Mouse (Mus musculus): Measurements from ENCODE around the gene Prss33. TPM values are rescaled to one million over a fixed set of nuclear protein-coding genes. Genes with fewer than 3 reads are reported as not detected.

Prss33 gene
- polyA plus RNA-seq, 1 experiment from 2014 or later = not detected

DNA sequence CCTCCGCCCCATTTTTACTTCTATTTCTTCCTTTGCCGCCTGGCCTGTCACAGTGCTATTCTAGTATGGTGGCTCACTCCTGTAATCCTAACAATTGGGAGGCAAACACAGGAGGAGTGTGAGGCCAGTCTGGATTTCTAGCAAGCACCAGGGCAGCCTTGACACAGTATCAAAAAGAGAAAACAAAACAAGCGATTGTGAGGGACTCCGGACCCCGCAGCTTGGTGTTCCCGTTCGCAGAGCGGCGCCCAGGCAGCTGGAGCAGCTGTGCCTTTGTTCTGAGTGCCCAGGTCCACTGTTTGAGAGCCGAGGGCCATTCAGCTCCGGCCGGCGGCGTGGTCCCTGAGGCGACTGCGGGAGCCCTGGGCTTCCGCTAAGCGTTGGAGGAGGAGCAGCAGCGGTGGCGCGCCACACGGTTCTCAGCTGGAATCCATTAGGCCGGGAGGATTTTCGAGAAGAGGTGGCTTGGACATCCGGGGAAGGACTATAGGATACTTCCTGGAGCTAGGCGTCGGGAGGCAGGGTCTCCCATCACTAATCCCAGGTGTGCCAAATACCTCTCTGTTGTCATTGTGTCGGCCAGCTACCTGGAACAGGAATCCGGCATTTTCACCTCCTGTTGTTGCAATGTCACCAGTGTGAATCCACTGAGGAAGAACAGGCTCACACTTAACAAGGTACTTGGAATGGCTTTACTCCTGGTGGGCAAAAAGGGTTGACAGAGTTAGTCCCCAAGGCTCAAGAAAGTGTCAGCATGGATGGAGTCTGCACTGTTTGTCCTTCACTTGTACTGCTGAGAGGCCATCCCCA is 45.4 kb downstream of the Prss33 start, which contains the start of gene Srrm2:
Srrm2 (plus strand) TSS at position 264 of the 810 bp plus-strand sequence.
- WGBS = 2% methylated on average over 29 of the region's 29 CpGs

DNA sequence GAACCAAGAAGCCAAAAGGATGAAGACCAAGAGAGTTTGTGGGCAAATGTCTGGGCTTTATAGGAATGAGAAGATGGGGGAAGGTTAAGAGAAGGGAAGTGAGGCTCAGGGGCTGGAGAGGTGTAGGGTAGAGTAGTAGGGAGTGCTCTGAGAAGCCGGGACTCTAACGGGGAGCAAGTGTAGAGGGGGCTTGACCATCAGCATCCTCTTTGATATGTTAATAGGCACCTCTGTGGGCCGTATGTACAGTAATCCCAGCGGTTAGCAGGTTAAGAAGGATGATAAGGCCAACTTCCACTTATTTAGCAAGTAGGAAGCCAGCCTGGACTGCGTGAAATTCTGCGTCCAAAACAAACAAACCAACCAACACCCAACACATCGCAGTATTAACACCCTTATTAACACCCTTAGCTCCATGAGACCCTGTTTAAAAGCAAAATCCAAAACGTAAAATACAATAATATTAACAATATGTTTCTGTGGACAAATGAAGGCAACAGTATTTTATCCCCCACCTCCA is 46.0 kb downstream of the Prss33 start:
- H3K4me2 ChIP-seq (replicated peaks; ENCODE audit: low read depth, low read length) = peak overlapping the region; percentile 77
- 0 out of 2 replicates have a peak, but pooled peaks cover 2% of the 10 kb centered on the region for H3K36me3 ChIP-seq (ENCODE audit: insufficient read depth, low read length)
- WGBS = 15% methylated on average over 8 of the region's 8 CpGs
- ATAC-seq (ENCODE audit: low FRiP score, low TSS enrichment) = no peak
- H3K9ac ChIP-seq (replicated peaks; ENCODE audit: low read length) = peak overlapping the region; percentile 91
- H3K4me3 ChIP-seq (ENCODE audit: low read length) = peak overlapping the region; percentile 58
- peaks cover 21% of the 10 kb centered on the region for H3K4me1 ChIP-seq (ENCODE audit: insufficient read depth, low read length)
- H3K9me3 ChIP-seq (ENCODE audit: low read length) = no peaks in the 10 kb centered on the region
- peak overlapping the region; percentile 87 for H3K27ac ChIP-seq (ENCODE audit: low read length)
- H3K27me3 ChIP-seq (ENCODE audit: insufficient read depth, low read length) = no peaks in the 10 kb centered on the region

More for the DNA sequence above, 45.4 kb downstream of the Prss33 start, which contains the start of gene Srrm2:
- peak; percentile 64 for ATAC-seq (ENCODE audit: low FRiP score, low TSS enrichment)
- H3K27me3 ChIP-seq (ENCODE audit: insufficient read depth, low read length) = no peaks in the 10 kb centered on the region
- no peaks in the 10 kb centered on the region for H3K9me3 ChIP-seq (ENCODE audit: low read length)
- 0 out of 2 replicates have a peak, but pooled peaks cover 2% of the 10 kb centered on the region for H3K36me3 ChIP-seq (ENCODE audit: insufficient read depth, low read length)
- H3K27ac ChIP-seq (ENCODE audit: low read length) = peak within 1 kb of the TSS; percentile 87
- H3K4me3 ChIP-seq (ENCODE audit: low read length) = peak within 1 kb of the TSS; percentile 58
- H3K4me2 ChIP-seq (replicated peaks; ENCODE audit: low read depth, low read length) = peak within 1 kb of the TSS; percentile 77
- peak within 1 kb of the TSS; percentile 91 for H3K9ac ChIP-seq (replicated peaks; ENCODE audit: low read length)
- H3K4me1 ChIP-seq (ENCODE audit: insufficient read depth, low read length) = peaks cover 21% of the 10 kb centered on the region

DNA sequence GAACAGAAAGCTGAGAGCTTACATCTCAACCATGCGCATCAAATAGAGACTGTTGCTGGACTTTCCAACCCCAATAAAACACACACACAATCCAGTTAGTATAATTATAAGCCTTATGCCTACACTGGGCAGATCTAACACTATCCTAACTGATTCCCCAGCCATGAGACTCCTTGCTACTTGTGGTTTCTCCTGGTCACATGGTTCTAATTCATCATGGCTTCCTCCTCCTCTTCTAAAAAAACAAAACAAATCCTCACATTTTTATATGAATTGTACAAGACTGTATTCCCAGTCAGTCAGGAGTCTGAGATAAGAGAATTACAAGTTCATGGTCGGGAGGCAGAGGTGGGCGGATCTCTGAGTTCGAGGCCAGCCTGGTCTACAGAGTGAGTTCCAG is 46.9 kb downstream of the Prss33 start:
- 0 out of 2 replicates have a peak, but pooled peaks cover 2% of the 10 kb centered on the region for H3K36me3 ChIP-seq (ENCODE audit: insufficient read depth, low read length)
- 87% methylated on average over 4 of the region's 4 CpGs for WGBS
- no peak for ATAC-seq (ENCODE audit: low FRiP score, low TSS enrichment)

DNA sequence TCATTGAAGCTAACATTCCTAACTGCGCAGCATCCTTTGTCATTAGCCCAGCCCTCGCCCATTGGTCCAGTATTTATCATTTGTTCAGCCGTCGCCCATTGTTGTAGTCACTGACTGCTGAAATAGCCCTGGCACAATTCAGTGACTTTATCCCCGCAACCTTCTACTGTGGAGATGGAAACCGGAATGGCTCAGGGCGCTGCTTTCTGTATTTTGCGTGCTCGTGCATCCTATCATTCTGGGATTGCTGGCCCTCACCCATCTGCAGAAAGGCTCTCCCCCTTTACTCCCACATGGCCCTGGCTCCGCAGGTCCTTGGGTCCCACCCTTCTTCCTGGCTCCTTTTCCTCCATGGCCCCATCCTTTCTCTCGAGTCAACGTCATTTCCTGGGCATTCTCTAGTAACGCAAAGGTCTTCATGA is 49.3 kb downstream of the Prss33 start:
- Histone ChIP-seq H3K27me3 (ENCODE audit: insufficient read depth, low read length) (no peaks in the 10 kb centered on the region), H3K9me3 (ENCODE audit: low read length) (no peaks in the 10 kb centered on the region), H3K27ac (ENCODE audit: low read length) (0 out of 2 replicates have a peak overlapping the region, but pooled peaks have one; percentile 13), H3K9ac (replicated peaks; ENCODE audit: low read length) (peak overlapping the region; percentile 80), H3K4me2 (replicated peaks; ENCODE audit: low read depth, low read length) (peak overlapping the region; percentile 91), H3K4me1 (ENCODE audit: insufficient read depth, low read length) (peaks cover 21% of the 10 kb centered on the region), H3K4me3 (ENCODE audit: low read length) (peak overlapping the region; percentile 70), H3K36me3 (ENCODE audit: insufficient read depth, low read length) (no peaks in the 10 kb centered on the region)
- WGBS = 13% methylated on average over 13 of the region's 13 CpGs
- no peak for ATAC-seq (ENCODE audit: low FRiP score, low TSS enrichment)

More for the DNA sequence above, 46.9 kb downstream of the Prss33 start:
- Histone ChIP-seq H3K9ac (replicated peaks; ENCODE audit: low read length) (no peak overlapping the region), H3K4me1 (ENCODE audit: insufficient read depth, low read length) (peaks cover 21% of the 10 kb centered on the region), H3K4me2 (replicated peaks; ENCODE audit: low read depth, low read length) (no peak overlapping the region), H3K4me3 (ENCODE audit: low read length) (no peak overlapping the region), H3K9me3 (ENCODE audit: low read length) (no peaks in the 10 kb centered on the region), H3K27ac (ENCODE audit: low read length) (no peak overlapping the region), H3K27me3 (ENCODE audit: insufficient read depth, low read length) (no peaks in the 10 kb centered on the region)

DNA sequence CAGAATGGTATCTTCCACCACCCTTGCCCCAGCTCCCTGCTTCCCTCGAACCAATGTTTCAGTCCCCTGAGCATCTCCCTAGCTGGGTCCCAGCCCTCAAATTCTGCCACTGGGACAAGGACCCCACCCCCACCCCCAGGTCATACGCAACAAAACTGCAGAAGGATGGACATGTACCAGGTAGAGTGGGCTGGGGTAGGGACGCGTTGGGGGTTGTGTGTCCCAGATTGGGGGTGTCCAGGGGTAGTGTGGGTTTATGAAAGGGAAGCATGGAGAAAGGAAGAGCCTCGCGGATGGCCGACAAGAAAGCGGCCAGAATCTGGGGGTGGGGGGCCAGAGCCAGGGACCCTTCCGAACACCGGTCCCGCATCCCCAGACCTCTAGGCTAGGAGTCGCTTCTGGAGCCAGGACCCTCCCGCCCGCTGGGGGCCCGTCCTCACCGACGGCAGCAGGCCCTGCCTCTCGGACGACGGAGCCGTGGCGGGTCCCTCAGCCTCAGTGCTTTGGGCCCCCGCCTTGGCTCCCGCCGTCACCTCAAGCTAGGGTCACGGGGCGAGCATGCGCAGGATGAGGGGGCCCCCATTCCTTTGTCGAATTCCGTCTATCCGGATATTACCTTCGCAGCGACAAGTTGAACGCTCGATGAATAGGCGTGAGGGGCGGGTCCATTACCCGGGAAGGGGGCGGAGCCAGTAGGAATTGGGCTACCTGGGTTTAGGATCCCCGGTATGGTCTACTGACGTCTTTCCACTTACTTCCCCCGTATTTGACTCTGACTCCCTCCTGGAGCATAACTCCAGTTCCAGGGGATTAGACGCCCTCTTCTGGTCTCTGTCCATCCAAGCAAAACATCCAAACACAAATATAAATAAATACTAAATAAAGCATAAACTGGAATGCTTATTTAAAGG is 50.0 kb downstream of the Prss33 start, which contains the start of gene Flywch2:
Flywch2 (minus strand) TSS at position 521 of the 911 bp plus-strand sequence.
- no peaks in the 10 kb centered on the region for H3K9me3 ChIP-seq (ENCODE audit: low read length)
- H3K4me3 ChIP-seq (ENCODE audit: low read length) = peak within 1 kb of the TSS; percentile 70
- ATAC-seq (ENCODE audit: low FRiP score, low TSS enrichment) = peak; percentile 70
- 0 out of 2 replicates have a peak within 1 kb of the TSS, but pooled peaks have one; percentile 13 for H3K27ac ChIP-seq (ENCODE audit: low read length)
- H3K9ac ChIP-seq (replicated peaks; ENCODE audit: low read length) = peak within 1 kb of the TSS; percentile 80
- peaks cover 16% of the 10 kb centered on the region for H3K4me1 ChIP-seq (ENCODE audit: insufficient read depth, low read length)
- H3K4me2 ChIP-seq (replicated peaks; ENCODE audit: low read depth, low read length) = peak within 1 kb of the TSS; percentile 91
- WGBS = 1% methylated on average over 43 of the region's 43 CpGs
- no peaks in the 10 kb centered on the region for H3K27me3 ChIP-seq (ENCODE audit: insufficient read depth, low read length)
- no peaks in the 10 kb centered on the region for H3K36me3 ChIP-seq (ENCODE audit: insufficient read depth, low read length)

DNA sequence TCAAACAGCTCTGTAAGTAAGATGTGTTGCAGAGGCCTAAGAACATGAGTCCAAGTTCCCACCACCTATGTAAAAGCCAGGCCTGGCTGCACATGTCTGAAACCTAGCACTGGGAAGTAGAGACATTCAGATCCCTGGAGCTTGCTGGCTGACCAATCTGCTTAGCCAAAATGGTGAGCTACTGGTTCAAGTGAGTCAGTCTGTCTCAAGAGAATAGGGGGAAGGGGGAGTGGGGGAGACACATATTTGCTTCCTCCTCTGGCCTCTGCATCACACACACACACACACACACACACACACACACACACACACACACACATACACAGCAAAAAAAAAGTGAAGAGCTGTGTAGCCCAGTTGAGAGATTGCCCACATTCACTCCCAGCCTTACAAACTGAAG is 52.5 kb downstream of the Prss33 start:
- H3K4me1 ChIP-seq (ENCODE audit: insufficient read depth, low read length) = peaks cover 5% of the 10 kb centered on the region; the same call in 1 of the 2 replicates
- ATAC-seq (ENCODE audit: low FRiP score, low TSS enrichment) = no peak
- H3K4me2 ChIP-seq (replicated peaks; ENCODE audit: low read depth, low read length) = no peak overlapping the region
- H3K27ac ChIP-seq (ENCODE audit: low read length) = no peak overlapping the region
- H3K36me3 ChIP-seq (ENCODE audit: insufficient read depth, low read length) = no peaks in the 10 kb centered on the region
- no peaks in the 10 kb centered on the region for H3K9me3 ChIP-seq (ENCODE audit: low read length)
- no peaks in the 10 kb centered on the region for H3K27me3 ChIP-seq (ENCODE audit: insufficient read depth, low read length)
- H3K9ac ChIP-seq (replicated peaks; ENCODE audit: low read length) = no peak overlapping the region
- H3K4me3 ChIP-seq (ENCODE audit: low read length) = no peak overlapping the region

Small RNAs within 50 kb of the gene (microRNA-seq; reads per million reads assigned to microRNA genes)
- gene Mir5125 = 0.47 reads per million

Other genes starting within 250 kb of the Prss33 start
- 19.1 and 19.3 TPM in 2 replicates for gene Zfp13, start 236.6 kb downstream of the Prss33 start, polyA plus RNA-seq (2015; fragmentation: Nextera tagmentation; extraction: Ambion mirVana)
- 0.26 TPM in 1 of 2 replicates, not detected in the other for gene Zscan10, start 235.2 kb downstream of the Prss33 start, polyA plus RNA-seq (2015; fragmentation: Nextera tagmentation; extraction: Ambion mirVana)
- 1.1 and 1.2 TPM in 2 replicates for gene Mmp25, start 190.8 kb downstream of the Prss33 start, polyA plus RNA-seq (2015; fragmentation: Nextera tagmentation; extraction: Ambion mirVana)
- gene Bicdl2, start 175.6 kb downstream of the Prss33 start, polyA plus RNA-seq (2015; fragmentation: Nextera tagmentation; extraction: Ambion mirVana) = 1.7 and 2.0 TPM in 2 replicates
- gene Hcfc1r1, start 162.5 kb downstream of the Prss33 start, polyA plus RNA-seq (2015; fragmentation: Nextera tagmentation; extraction: Ambion mirVana) = 73.4 and 83.7 TPM in 2 replicates
- 59.8 and 65.5 TPM in 2 replicates for gene Thoc6, start 162.2 kb downstream of the Prss33 start, polyA plus RNA-seq (2015; fragmentation: Nextera tagmentation; extraction: Ambion mirVana)
- gene Tnfrsf12a, start 158.6 kb downstream of the Prss33 start, polyA plus RNA-seq (2015; fragmentation: Nextera tagmentation; extraction: Ambion mirVana) = 28.9 and 31.2 TPM in 2 replicates
- gene Cldn6, start 156.8 kb downstream of the Prss33 start, polyA plus RNA-seq (2015; fragmentation: Nextera tagmentation; extraction: Ambion mirVana) = 242 and 253 TPM in 2 replicates
- 60.0 and 63.5 TPM in 2 replicates for gene Cldn9, start 152.0 kb downstream of the Prss33 start, polyA plus RNA-seq (2015; fragmentation: Nextera tagmentation; extraction: Ambion mirVana)
- 0.15 and 0.61 TPM in 2 replicates for gene 1520401A03Rik, start 113.3 kb downstream of the Prss33 start, polyA plus RNA-seq (2015; fragmentation: Nextera tagmentation; extraction: Ambion mirVana)
- 53.0 and 56.2 TPM in 2 replicates for gene Pkmyt1, start 109.7 kb downstream of the Prss33 start, polyA plus RNA-seq (2015; fragmentation: Nextera tagmentation; extraction: Ambion mirVana)
- gene Paqr4, start 95.2 kb downstream of the Prss33 start, polyA plus RNA-seq (2015; fragmentation: Nextera tagmentation; extraction: Ambion mirVana) = 22.9 and 25.4 TPM in 2 replicates
- 0.81 and 1.3 TPM in 2 replicates for gene Kremen2, start 90.2 kb downstream of the Prss33 start, polyA plus RNA-seq (2015; fragmentation: Nextera tagmentation; extraction: Ambion mirVana)
- gene Flywch1, start 64.5 kb downstream of the Prss33 start, polyA plus RNA-seq (2015; fragmentation: Nextera tagmentation; extraction: Ambion mirVana) = 101 and 104 TPM in 2 replicates
- 31.7 and 35.0 TPM in 2 replicates for gene Flywch2, start 50.0 kb downstream of the Prss33 start, polyA plus RNA-seq (2015; fragmentation: Nextera tagmentation; extraction: Ambion mirVana)
- 411 and 514 TPM in 2 replicates for gene Srrm2, start 45.5 kb downstream of the Prss33 start, polyA plus RNA-seq (2015; fragmentation: Nextera tagmentation; extraction: Ambion mirVana)
- gene Elob, start 6.9 kb downstream of the Prss33 start, polyA plus RNA-seq (2015; fragmentation: Nextera tagmentation; extraction: Ambion mirVana) = 954 and 966 TPM in 2 replicates
- gene Prss32, start 7.8 kb upstream of the Prss33 start, polyA plus RNA-seq (2015; fragmentation: Nextera tagmentation; extraction: Ambion mirVana) = not detected in 2 replicates
- 3.5 and 4.1 TPM in 2 replicates for gene Prss41, start 8.1 kb upstream of the Prss33 start, polyA plus RNA-seq (2015; fragmentation: Nextera tagmentation; extraction: Ambion mirVana)
- gene Prss21, start 32.0 kb upstream of the Prss33 start, polyA plus RNA-seq (2015; fragmentation: Nextera tagmentation; extraction: Ambion mirVana) = not detected in 2 replicates
- gene Dcpp1, start 44.8 kb upstream of the Prss33 start, polyA plus RNA-seq (2015; fragmentation: Nextera tagmentation; extraction: Ambion mirVana) = not detected in 2 replicates
- not detected in 2 replicates for gene Dcpp2, start 44.8 kb upstream of the Prss33 start, polyA plus RNA-seq (2015; fragmentation: Nextera tagmentation; extraction: Ambion mirVana)
- gene Dcpp3, start 81.4 kb upstream of the Prss33 start, polyA plus RNA-seq (2015; fragmentation: Nextera tagmentation; extraction: Ambion mirVana) = not detected in 2 replicates
- not detected in 2 replicates for gene Sbp, start 105.6 kb upstream of the Prss33 start, polyA plus RNA-seq (2015; fragmentation: Nextera tagmentation; extraction: Ambion mirVana)
- not detected in 2 replicates for gene Sbpl, start 119.2 kb upstream of the Prss33 start, polyA plus RNA-seq (2015; fragmentation: Nextera tagmentation; extraction: Ambion mirVana)
- gene Prss30, start 144.5 kb upstream of the Prss33 start, polyA plus RNA-seq (2015; fragmentation: Nextera tagmentation; extraction: Ambion mirVana) = 0.14 and 0.23 TPM in 2 replicates
- gene Prss22, start 162.0 kb upstream of the Prss33 start, polyA plus RNA-seq (2015; fragmentation: Nextera tagmentation; extraction: Ambion mirVana) = 0.39 and 0.82 TPM in 2 replicates
- 0.23 and 0.37 TPM in 2 replicates for gene Prss27, start 202.1 kb upstream of the Prss33 start, polyA plus RNA-seq (2015; fragmentation: Nextera tagmentation; extraction: Ambion mirVana)
- gene Kctd5, start 237.4 kb upstream of the Prss33 start, polyA plus RNA-seq (2015; fragmentation: Nextera tagmentation; extraction: Ambion mirVana) = 63.3 and 68.0 TPM in 2 replicates

Measured in kidney, embryonic 16.5 days (tissue).